Mouse (Mus musculus): ENCODE measurements around the gene Clec4a4. TPM values are rescaled to one million over a fixed set of nuclear protein-coding genes. Genes with fewer than 3 reads are reported as not detected.

The Clec4a4 gene
- polyA plus RNA-seq (2014; fragmentation: Illumina TruSeq; extraction: RNeasy Lipid Tissue Mini Kit (QIAGEN cat#74804); ENCODE audit: low read depth, low replicate concordance), result 0.66 TPM

DNA sequence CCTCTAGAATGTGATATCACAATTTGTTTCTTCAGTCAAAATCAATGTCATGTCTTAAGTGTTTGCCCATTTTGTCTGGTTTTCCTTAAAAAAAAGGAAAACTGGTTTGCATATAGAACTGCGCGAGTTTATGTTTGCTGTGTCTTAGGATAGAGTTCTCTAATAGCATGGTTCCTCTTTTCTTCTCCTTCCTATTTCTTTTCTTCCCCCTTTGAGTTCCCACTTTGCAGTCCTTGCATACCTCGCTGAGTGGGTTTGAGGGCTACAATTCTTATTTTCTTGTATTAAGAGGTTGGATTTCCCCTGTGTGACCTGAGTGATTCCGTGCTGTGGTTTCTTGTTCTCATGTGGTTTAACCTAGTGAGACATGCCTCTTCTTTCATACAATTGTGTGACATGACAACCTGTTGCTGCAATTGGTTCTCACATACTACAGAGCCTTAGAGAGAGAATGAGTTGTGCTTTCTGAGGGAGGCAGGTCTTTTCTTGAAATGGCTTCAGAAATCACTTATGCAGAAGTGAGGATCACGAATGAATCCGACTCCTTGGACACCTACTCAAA, at the start of gene Clec4a4:
Clec4a4 (plus strand) TSS at position 492 of the 562 bp plus-strand sequence.

DNA sequence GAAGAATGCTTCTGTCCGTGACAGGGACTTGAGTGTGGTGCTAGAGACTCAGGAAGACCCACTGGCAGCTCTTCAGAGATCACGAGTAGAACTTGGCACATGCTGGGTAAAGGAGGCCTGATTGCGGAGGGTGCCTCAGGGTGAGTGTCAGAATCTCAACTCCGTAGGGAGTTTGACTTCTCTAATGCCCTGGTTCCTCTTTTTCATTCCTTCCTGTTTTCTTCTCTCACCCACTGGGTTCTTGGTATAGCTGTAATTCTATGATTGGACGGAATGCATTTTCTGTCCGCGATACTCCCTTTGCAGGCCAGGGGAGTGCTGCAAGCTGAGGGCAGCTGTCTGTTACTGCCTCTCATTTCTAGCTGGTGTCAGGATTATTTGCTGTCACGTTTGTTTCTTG, 37.8 kb upstream of the Clec4a4 start, which contains the start of gene Clec4a3:
Clec4a3 (plus strand) TSS at position 115 of the 400 bp plus-strand sequence.

DNA sequence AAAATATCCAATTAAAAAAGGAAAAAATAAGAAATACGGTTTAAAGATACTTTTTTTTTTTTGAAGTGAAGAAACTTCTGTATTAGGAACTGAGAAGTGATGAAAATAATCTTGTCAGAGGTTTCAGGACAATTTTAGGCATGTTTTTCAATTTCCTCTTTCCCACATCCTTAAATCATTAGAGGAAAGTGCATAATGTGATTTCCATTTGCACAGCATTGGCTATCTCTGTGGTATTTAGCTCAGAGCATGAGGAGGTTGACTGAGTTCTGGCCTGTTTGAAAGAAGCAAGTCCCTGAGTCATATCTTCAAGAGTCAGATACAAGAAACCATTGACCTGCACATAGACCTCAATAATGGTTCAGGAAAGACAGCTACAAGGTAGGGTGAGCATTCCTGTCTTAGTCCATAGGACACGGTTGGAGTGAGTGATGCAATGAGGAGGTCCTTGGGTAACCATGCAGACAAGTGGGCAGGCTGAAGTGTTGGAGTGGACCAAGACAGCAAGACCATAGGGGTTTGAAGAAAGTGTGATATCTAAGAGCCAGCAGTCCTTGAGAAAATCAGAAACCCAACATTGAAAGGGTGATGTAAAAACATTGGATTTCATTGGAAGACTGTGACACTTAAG, 59.7 kb downstream of the Clec4a4 start, which contains the start of gene Clec4b1:
Clec4b1 (plus strand) TSS at position 221 of the 631 bp plus-strand sequence.

Other genes starting within 250 kb of the Clec4a4 start
- gene Slc2a3, start 188.7 kb upstream of the Clec4a4 start, polyA plus RNA-seq (2014; fragmentation: Illumina TruSeq; extraction: RNeasy Lipid Tissue Mini Kit (QIAGEN cat#74804); ENCODE audit: low read depth, low replicate concordance), result 2.4 TPM
- 20.0 TPM for gene Foxj2, start 170.5 kb upstream of the Clec4a4 start, polyA plus RNA-seq (2014; fragmentation: Illumina TruSeq; extraction: RNeasy Lipid Tissue Mini Kit (QIAGEN cat#74804); ENCODE audit: low read depth, low replicate concordance)
- gene C3ar1, start 134.2 kb upstream of the Clec4a4 start, polyA plus RNA-seq (2014; fragmentation: Illumina TruSeq; extraction: RNeasy Lipid Tissue Mini Kit (QIAGEN cat#74804); ENCODE audit: low read depth, low replicate concordance), result 7.3 TPM
- 62.9 TPM for gene Necap1, start 115.9 kb upstream of the Clec4a4 start, polyA plus RNA-seq (2014; fragmentation: Illumina TruSeq; extraction: RNeasy Lipid Tissue Mini Kit (QIAGEN cat#74804); ENCODE audit: low read depth, low replicate concordance)
- 13.8 TPM for gene Clec4a1, start 68.5 kb upstream of the Clec4a4 start, polyA plus RNA-seq (2014; fragmentation: Illumina TruSeq; extraction: RNeasy Lipid Tissue Mini Kit (QIAGEN cat#74804); ENCODE audit: low read depth, low replicate concordance)
- 16.4 TPM for gene Clec4a3, start 37.9 kb upstream of the Clec4a4 start, polyA plus RNA-seq (2014; fragmentation: Illumina TruSeq; extraction: RNeasy Lipid Tissue Mini Kit (QIAGEN cat#74804); ENCODE audit: low read depth, low replicate concordance)
- 0.69 TPM for gene Clec4b1, start 59.6 kb downstream of the Clec4a4 start, polyA plus RNA-seq (2014; fragmentation: Illumina TruSeq; extraction: RNeasy Lipid Tissue Mini Kit (QIAGEN cat#74804); ENCODE audit: low read depth, low replicate concordance)
- 16.0 TPM for gene Clec4a2, start 116.1 kb downstream of the Clec4a4 start, polyA plus RNA-seq (2014; fragmentation: Illumina TruSeq; extraction: RNeasy Lipid Tissue Mini Kit (QIAGEN cat#74804); ENCODE audit: low read depth, low replicate concordance)
- 0.38 TPM for gene Clec4b2, start 182.5 kb downstream of the Clec4a4 start, polyA plus RNA-seq (2014; fragmentation: Illumina TruSeq; extraction: RNeasy Lipid Tissue Mini Kit (QIAGEN cat#74804); ENCODE audit: low read depth, low replicate concordance)
- 15.2 TPM for gene Clec4n, start 239.5 kb downstream of the Clec4a4 start, polyA plus RNA-seq (2014; fragmentation: Illumina TruSeq; extraction: RNeasy Lipid Tissue Mini Kit (QIAGEN cat#74804); ENCODE audit: low read depth, low replicate concordance)